Mouse (Mus musculus): Measurements from ENCODE around the gene Hoxd11.

DNA sequence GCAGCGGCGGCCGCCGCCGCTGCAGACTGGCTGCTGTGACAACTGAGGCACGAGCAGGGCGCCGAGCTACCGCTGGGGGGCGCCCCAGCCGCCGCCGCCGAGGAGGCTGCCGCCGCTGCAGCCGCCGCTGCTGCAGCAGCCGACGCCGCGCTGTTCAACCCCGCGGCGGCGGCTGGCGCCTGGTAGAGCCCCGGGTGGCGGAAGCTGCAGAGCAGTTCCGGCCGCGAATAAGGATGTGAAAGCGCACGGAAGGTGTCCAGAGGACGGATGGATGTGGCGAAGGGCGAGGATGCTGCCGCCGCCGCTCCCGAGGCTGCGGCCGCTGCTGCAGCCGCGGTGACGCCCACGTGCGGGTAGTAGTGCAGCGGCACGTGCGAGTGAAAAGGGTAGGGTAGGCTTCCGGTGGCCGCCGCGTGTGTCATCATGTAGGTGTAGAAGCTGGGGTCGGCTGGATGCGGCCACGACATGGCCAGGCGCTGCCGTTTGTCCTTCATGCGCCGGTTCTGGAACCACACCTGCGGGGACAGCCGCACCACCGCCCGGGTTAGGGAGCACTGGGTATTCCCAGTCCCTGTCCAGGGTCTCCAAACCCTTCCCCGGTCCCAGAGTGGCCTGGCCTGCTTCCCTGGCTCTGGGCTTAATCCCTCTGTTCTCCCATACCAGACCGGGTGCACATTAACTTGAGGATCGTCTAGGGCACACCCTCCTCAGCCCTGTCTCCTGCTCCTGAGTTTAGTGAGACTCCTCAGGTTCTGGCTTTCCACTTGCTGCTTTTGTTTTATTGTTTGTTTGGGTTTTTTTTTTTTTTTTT is 23.3 kb upstream of the Hoxd11 start:
- no peak for TF ChIP-seq EP300 (IDR thresholded peaks at IDR 0.05)
- no peak for TF ChIP-seq CTCF (IDR thresholded peaks at IDR 0.05)
